Mouse (Mus musculus) cerebellum, postnatal 25 days (tissue): ENCODE measurements around the gene Lrrc29.
A peak's percentile ranks its signal among the peaks of the same experiment; 100 is the strongest.

ENCODE experiments used
- DNase-seq, 2 experiments: peaks; one replicate each; pipeline ENCODE4 v3.0.0; 2021; ENCODE audit warnings: mixed read lengths in 2 of 2

The Lrrc29 gene

GRCm38 (mm10) chr8:105288958-105289732 lies 36.9 kb downstream of the Lrrc29 start:
- DNase-seq = peak; percentile 98 to 99

DNA sequence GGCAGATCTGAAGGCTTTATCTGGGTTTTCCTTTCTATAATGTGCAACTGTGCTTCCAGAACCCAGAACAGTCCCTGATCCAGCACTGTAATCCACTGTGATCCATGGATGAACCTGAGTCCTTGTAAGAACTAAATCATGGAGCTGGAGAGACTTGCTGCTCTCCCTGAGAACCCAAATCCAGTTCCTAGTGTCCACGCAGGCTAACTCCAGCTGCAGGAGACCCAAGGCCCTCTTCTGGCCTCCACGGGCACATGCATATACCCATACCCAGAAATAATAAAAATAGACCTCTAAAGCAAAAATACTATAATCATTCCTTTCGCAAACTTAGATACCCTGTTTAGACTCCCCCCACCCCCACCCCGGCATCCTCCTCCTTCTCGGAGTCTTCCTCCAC lies 37.8 kb downstream of the Lrrc29 start:
- DNase-seq = peak in 1 of 2 experiments; percentile 13

DNA sequence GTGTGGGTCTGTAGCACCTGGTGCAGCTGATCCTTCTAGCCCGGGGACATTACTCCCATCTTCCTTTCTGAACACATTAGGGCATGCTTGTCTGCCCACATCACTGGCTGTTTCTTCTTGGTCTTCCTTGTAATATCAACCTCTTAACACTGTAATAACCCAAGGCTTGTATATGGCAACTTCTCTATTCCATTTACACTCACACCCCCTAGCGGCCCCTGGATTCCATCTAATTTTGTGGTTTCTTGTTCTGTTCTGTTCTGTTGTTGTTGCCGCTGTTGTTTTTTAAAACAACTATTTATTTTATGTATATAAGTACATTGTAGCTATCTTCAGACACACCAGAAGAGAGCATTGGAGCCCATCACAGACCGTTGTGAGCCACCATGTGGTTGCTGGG lies 39.2 kb downstream of the Lrrc29 start:
- DNase-seq = no peak

DNA sequence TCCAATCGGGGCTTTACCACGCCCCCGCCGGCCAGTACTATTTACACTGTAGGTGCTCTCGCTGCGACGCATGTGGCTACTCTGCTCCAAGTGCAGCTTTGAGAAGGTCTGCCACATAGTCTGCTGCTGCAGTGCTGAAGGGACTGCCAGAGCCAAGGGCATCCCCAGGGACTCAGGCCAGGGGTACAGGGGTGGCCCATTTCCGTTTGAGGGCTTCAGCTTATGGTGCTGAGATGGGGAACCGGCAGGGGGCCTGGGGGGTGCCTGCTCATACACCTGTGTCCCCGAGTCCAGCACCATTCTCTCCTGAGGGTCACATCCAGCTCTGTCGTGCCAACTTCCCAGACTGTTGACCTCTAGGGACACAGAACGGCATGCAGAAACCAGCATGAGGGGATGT lies 40.6 kb downstream of the Lrrc29 start:
- DNase-seq = peak in 1 of 2 experiments; percentile 30

- DNase-seq = peak; percentile 67 to 83
Observed at GRCm38 (mm10) chr8:105283074-105283473, 43.0 kb downstream of the Lrrc29 start.

- DNase-seq = no peak
Observed at GRCm38 (mm10) chr8:105282239-105282638, 43.8 kb downstream of the Lrrc29 start.

GRCm38 (mm10) chr8:105281821-105282220 lies 44.3 kb downstream of the Lrrc29 start:
- DNase-seq = peak in 1 of 2 experiments; percentile 14

DNA sequence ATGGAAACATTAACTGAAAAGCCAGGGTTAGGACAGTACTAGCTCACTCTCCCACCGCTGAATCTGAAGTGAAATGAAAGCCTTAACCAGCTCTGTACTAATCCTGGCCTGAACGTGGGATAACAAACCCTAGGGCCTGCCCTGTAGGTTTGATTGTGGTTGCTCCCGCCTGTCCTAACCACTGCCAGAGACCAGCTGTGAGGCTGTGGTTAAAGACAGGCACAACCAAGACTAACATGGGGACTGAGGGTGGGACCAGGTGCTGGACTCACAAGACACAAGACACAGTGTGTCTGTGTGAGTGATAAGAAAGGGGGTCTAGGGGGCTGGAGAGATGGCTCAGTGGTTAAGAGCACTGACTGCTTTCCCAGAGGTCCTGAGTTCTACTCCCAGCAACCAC lies 45.5 kb downstream of the Lrrc29 start:
- DNase-seq = no peak

- DNase-seq = peak; percentile 94 to 96
Observed at GRCm38 (mm10) chr8:105278911-105279334, 47.2 kb downstream of the Lrrc29 start.

GRCm38 (mm10) chr8:105276292-105277120 lies 49.6 kb downstream of the Lrrc29 start:
- DNase-seq = peak in 1 of 2 experiments; percentile 61

- no peak for DNase-seq
Observed at GRCm38 (mm10) chr8:105275840-105276239, 50.2 kb downstream of the Lrrc29 start, which contains the start of gene Nol3. Gene Nol3 (plus strand): TSS chr8:105276140.

DNA sequence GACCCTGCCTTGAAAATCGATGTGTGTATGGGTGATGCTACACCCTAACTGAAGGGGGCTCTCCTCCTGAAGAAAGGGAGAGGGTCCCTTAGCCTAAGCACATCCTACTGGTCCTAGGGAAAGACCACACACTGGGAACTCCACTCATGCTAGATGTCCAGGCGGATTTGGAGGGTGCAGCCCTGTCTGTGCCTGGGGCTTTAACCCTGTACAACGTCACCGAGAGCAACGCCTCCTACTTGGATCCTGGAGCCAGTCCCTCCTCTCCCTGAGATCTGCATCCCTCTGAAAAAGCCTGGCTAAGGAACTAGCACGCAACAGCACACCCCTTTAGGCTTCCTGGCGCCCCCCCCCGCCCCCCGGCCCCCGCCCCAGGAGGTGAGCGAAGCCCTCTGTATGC lies 50.7 kb downstream of the Lrrc29 start:
- no peak for DNase-seq

DNA sequence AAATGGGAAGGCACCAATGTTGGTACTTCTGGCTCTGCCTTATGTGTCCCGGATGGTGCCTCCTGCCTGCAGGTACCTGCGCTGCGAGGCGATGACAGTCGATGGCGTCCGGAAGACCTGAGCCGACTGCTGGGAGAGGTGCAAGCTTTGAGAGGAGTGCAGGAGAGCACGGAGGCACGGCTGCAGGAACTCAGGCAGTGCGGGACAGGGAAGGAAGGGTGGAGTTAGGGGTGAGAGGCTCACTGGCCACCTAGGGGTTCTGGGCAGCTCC lies 55.2 kb downstream of the Lrrc29 start:
- no peak for DNase-seq

DNA sequence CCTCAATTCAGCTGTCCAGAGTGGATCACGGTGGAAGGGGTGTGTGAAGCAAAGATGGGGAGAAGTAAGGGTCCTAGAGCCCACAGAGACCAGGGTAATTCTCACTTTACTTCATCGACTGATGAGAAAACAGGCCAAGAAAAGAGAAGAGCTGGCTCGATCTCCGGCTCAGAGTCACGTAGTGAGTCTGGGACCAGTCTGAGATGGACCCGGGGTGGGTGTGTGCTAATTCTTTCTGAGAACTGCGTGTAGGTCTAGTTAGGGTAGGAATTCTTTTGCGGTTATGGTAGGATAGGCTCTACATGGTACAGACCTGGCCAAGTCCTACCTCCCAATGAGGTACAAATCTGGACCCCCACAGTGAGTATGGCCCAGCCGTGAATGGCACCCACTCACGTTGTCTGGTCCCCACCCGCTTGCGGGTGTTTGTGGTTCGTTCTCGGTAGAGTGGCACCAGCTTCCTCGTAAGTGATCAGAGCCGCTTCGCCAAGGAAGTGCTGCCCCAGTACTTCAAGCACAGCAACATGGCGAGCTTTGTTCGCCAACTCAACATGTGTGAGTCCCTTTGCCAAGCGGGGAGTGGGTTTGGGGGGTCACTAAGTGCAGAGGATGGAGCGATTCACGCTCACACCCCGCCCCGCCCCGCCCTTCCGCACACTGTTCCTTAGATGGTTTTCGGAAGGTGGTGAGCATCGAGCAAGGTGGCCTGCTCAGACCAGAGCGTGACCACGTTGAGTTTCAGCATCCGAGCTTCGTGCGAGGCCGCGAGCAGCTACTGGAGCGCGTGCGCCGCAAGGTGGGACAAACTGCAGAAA lies 55.8 kb downstream of the Lrrc29 start:
- DNase-seq = peak in 1 of 2 experiments; percentile 14

GRCm38 (mm10) chr8:105269461-105269947 lies 56.6 kb downstream of the Lrrc29 start, which contains the start of gene Hsf4:
Gene Hsf4 (plus strand): TSS chr8:105269801.
- peak in 1 of 2 experiments; percentile 47 for DNase-seq

GRCm38 (mm10) chr8:105269075-105269458 lies 57.0 kb downstream of the Lrrc29 start:
- peak in 1 of 2 experiments; percentile 13 for DNase-seq

DNA sequence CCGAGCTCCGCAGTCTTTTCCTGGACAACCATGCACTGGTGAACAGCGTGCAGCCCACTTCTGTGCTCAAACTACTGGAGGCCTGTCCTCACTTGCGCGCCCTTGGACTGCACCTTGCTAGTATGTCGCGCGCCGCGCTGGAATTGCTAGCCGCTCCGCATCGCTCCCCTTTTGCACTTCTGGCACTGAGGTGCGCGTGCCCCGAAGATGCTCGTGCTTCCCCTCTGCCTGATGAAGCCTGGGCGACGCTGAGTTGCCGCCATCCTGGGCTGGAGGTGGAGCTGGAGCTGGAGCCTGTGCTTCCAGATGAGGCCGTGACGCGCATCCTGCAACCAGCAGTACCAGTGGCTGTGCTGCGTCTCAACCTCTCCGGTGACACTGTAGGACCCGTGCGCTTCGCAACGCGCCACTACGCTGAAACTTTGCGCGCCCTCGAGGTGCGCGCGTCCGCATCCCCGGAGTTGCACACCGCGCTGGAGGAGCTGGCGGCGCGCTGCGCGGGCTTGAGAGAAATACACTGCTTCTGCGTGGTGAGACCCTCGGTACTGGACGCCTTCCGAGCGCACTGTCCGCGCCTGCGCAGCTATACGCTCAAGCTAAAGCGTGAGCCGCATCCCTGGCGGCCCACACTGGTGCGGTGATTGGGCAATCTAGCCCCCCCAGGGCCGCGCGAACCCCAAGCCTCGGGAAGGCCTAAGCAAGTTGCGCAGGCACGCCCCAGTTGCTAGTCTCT lies 57.6 kb downstream of the Lrrc29 start:
- DNase-seq = peak; percentile 48 to 64

- peak in 1 of 2 experiments; percentile 9 for DNase-seq
Observed at GRCm38 (mm10) chr8:105266775-105267174, 59.3 kb downstream of the Lrrc29 start.

GRCm38 (mm10) chr8:105265128-105265527 lies 61.0 kb downstream of the Lrrc29 start:
- no peak for DNase-seq

DNA sequence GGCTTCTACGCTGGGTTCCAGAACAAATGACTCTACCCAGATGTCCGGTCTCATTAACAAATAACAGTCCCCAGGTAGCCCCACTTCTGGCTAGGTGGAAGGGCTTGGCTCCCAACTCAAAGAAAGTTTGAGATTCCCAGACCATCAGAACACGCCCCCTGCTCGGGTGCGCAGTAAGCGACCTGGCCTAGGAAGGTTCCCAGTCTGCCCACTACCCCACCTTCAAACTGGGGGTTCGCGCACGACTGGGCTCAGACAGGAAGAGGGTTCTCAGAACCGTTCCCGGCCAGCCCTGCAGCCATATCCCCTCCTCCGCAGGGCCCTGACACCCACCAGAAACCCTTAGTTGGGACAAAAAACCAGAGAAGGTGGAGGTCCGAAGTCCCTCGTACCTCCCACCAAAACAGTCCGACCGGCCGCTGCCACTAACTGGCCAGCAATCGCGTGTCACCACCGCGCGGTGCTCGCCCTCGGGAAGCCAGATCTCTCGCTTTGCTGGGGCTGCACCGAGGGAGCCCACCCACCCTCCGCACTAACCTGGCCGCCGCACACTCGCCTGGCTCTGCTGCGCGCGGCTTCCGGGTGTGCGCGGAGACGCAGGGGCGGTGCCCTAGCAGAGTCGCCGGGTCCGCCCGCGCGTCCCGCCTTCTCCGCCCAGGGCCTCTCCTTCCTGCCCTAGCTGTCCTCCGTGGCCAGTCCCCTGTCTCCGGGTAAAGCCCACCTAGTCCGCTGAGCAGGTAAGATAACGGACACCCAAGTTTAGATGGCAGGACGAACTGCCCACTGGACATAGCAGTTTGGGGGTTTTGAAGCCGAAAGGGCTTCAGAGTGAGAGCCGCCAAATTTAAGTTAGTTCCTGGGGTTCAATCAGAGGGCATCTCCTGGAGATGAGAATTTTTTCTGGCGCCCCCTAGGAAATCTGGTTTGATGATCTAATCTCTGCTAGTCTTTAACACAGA lies 61.8 kb downstream of the Lrrc29 start, which contains the start of the genes Tradd and Fbxl8:
TSS of gene Tradd (minus strand) at position 586 of the 959 bp plus-strand sequence.
TSS of gene Fbxl8 (plus strand) at position 625 of the 959 bp plus-strand sequence.
- peak; percentile 64 to 78 for DNase-seq
